Mouse (Mus musculus): ENCODE data around the gene Slc6a17.

DNA sequence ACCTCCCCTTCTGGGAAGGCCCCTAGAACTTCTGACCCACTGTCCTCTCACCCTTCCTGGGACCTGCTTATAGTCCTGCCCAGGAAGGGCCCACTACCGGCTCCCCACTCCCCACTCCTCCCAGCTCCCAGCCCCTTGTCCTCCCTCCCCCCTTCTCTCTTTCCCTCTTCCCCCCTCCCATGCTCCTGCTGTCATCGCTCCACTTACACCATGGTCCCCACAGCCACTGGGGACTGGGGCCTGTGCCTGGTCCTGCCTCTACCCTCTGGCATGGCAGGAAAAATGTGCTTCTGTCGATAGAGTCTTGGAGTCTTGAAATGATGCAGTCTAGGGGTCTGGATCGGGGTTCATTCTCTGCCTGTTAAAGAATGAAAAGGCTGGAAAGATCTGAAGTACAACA is 46.1 kb upstream of the Slc6a17 start:
- TF ChIP-seq CTCF (conservative IDR thresholded peaks at IDR 0.05; ENCODE audit: low read length) (no peak), NANOG (IDR thresholded peaks at IDR 0.05; ENCODE audit: borderline replicate concordance, low read length) (no peak)
